Mouse (Mus musculus) G1E (cell line): ENCODE data around the gene Wnt3a. TPM values are rescaled to one million over a fixed set of nuclear protein-coding genes. Genes with fewer than 3 reads are reported as not detected.

Source experiments
- ATAC-seq: 2 replicates; pipeline ENCODE4 v1.8.0; 2016; ENCODE audit warnings: mild to moderate bottlenecking; ENCODE audit not compliant: insufficient number of reproducible peaks, poor library complexity, low FRiP score, severe bottlenecking; ENCODE audit errors: extremely low read depth
- DNase-seq: peaks from one replicate; pipeline ENCODE4 v3.0.0; 2012; ENCODE audit warnings: low spot score
- H3K27me3 ChIP-seq: 2 replicates; pipeline ENCODE4 v1.6.1; 2012; ENCODE audit warnings: mild to moderate bottlenecking, low read length, inconsistent platforms; ENCODE audit not compliant: insufficient read depth
- H3K36me3 ChIP-seq: replicated peaks from 2 replicates; pipeline ENCODE3; 2012; ENCODE audit warnings: mild to moderate bottlenecking, inconsistent platforms
- H3K4me1 ChIP-seq: 2 replicates; pipeline ENCODE4 v1.6.1; 2012; ENCODE audit warnings: low read depth, low read length, inconsistent platforms, mixed read lengths; ENCODE audit not compliant: insufficient read depth
- H3K4me3 ChIP-seq: 2 replicates; pipeline ENCODE4 v1.5.1; 2012; ENCODE audit warnings: low read depth, mild to moderate bottlenecking, inconsistent platforms, low read length, moderate library complexity, mixed read lengths
- H3K9me3 ChIP-seq: replicated peaks from 2 replicates; pipeline ENCODE4 v1.6.1; 2012; ENCODE audit warnings: inconsistent platforms
- CTCF ChIP-seq: IDR thresholded peaks from 2 replicates; pipeline ENCODE4 v1.5.1; 2012; ENCODE audit warnings: low read depth, low read length, inconsistent platforms, mixed read lengths
- GATA1 ChIP-seq: IDR thresholded peaks from 2 replicates; pipeline ENCODE4 v1.6.1; 2012; ENCODE audit warnings: borderline replicate concordance, low read length, inconsistent platforms, mixed read lengths
- GATA2 ChIP-seq: IDR thresholded peaks from 2 replicates; pipeline ENCODE4 v1.6.1; 2012; ENCODE audit warnings: low read depth, low read length, inconsistent platforms, borderline replicate concordance
- POLR2AphosphoS5 ChIP-seq: IDR thresholded peaks from 2 replicates; pipeline ENCODE4 v1.6.1; 2012; ENCODE audit warnings: low read depth, low read length, inconsistent platforms; ENCODE audit not compliant: insufficient replicate concordance
- TAL1 ChIP-seq: conservative IDR thresholded peaks from 2 replicates; pipeline ENCODE4 v1.6.1; 2012; ENCODE audit warnings: low read depth, low read length, inconsistent platforms, mixed read lengths
- polyA plus RNA-seq: library from polyadenylated mRNA; stranded (reverse); fragments of >175 nt; gene quantifications from 2 replicates; pipeline ENCODE4 v1.2.3, GENCODE M21; 2012
- total RNA-seq, 2 experiments: library from RNA; stranded (forward) in 1 of 2; stranded (reverse) in 1 of 2; fragments of 200-1000 nt in 1 of 2; fragments of >200 nt in 1 of 2; fragmentation: Nextera tagmentation in 1 of 2; gene quantifications; 2 replicates each; pipeline ENCODE4 v1.2.3; 2014 to 2017

Gene Wnt3a
- total and polyA plus RNA-seq, 3 experiments, result not detected

DNA sequence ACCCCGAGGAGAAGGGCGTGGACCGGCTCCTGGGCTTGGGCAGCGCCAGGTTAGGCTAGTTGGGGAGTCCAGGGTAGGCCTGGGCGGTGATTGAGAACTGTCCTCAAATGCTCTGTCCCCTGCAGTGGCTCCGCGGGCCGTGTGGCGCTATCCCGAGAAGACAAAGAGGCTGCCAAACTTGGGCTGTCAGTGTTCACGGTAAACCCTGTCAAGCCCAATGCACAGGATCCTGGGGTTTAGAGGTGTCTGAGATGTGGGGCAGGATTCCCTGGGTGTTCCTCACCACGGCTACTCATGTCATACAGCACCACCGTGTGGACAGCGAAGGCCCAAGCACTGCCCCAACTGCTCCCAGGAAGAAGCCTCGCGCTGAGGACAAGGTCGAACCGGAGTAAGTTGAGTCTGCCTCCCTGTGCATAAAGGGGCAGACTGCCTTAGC lies 81.5 kb downstream of the Wnt3a start:
- DNase-seq (peak; percentile 78), ATAC-seq (peak; percentile 50; the same call in 1 of the 2 replicates)
- no peaks in the 10 kb centered on the region for H3K9me3 ChIP-seq
- peaks cover 57% of the 10 kb centered on the region for H3K4me1 ChIP-seq
- peak overlapping the region; percentile 100 for H3K4me3 ChIP-seq
- TF ChIP-seq CTCF (peak; percentile 41), GATA1 (no peak), TAL1 (no peak)
- no peaks in the 10 kb centered on the region for H3K27me3 ChIP-seq
- H3K36me3 ChIP-seq, result peaks cover 79% of the 10 kb centered on the region

DNA sequence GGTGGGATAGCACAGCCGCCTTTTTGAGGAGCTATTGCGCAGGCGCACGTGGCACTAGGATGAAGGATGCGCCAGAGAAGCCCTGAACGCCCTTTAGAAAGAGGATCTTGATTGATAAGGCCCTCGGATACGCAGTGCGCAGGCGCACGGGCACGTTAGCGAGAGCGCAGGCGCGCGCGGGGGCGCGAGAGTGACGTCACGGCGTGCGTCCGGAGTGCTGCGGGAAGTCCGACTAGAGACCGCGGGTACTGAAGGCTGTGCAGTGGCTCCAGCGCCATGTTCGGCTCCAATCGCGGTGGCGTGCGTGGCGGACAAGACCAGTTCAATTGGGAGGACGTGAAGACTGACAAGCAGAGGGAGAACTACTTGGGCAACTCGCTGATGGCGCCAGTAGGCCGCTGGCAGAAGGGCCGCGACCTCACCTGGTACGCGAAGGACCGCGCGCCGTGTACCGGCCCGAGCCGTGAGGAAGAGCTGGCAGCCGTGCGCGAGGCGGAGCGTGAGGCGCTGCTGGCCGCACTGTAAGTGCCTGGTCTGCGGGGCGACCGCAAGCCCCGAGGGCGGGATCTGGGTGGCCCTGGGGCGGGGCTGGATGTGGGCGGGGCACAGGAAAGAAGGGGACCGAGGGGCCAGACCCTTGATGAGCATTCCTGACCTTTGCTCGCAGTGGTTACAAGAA lies 82.3 kb downstream of the Wnt3a start, which contains the start of gene 2310033P09Rik:
Gene 2310033P09Rik (plus strand): TSS at position 169 of the 679 bp plus-strand sequence.
- TF ChIP-seq POLR2AphosphoS5 (peak; percentile 84; the same call in 1 of the 2 replicates), GATA2 (no peak)
- Histone ChIP-seq H3K4me3 (peak within 1 kb of the TSS; percentile 100), H3K9me3 (no peaks in the 10 kb centered on the region), H3K4me1 (peaks cover 51% of the 10 kb centered on the region), H3K36me3 (peaks cover 75% of the 10 kb centered on the region), H3K27me3 (no peaks in the 10 kb centered on the region)
- DNase-seq, result peak; percentile 78
- ATAC-seq, result peak; percentile 12; the same call in 1 of the 2 replicates

DNA sequence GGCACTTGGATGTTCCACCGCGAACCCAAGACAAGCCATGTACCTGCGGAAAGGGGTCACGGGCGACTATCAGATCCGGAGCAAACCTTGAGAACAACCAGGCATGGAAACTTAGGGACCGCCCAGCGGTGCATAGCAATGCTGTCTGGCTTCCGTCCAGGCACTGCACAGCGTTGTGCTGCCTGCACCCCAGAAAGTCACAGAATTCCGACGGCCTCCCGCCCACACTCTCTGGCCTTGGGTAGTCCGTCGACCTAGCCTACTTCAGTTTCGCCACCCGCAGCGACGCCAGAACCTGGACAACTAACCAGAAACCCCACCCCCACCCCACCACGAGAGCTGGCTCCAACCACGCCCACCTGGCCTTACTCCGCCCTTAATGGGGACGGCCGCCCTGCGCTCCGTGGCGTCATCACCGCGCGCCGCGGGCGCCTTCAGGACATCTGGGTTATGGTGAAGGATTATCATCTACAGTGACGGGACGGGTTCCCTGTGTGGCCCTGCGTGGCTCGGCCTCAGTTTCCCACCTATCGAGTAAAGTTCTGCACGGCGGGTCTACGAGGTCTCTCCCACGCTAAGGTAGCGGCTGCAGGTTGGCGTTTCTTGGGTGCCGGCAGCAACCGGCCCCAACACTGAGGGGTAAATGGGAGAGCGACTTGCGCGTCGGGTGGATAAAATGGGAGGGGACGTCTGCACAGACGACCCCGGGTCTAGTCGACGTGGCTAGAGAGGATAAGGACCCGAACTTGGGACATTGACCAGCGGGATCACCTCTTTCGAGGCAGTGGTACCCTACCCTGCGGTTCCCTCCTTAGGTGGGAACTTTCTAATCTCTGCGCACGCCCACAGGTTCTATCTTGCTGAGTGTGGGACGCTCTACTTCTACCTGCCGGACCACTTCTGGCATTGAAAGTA lies 88.2 kb downstream of the Wnt3a start, which contains the start of gene Mrpl55:
Gene Mrpl55 (plus strand): TSS at position 406 of the 915 bp plus-strand sequence.
- Histone ChIP-seq H3K4me1 (peaks cover 18% of the 10 kb centered on the region), H3K27me3 (no peaks in the 10 kb centered on the region), H3K9me3 (no peaks in the 10 kb centered on the region), H3K36me3 (peaks cover 57% of the 10 kb centered on the region), H3K4me3 (peak within 1 kb of the TSS; percentile 80)
- peak; percentile 82 for DNase-seq
- TF ChIP-seq POLR2AphosphoS5 (no peak), TAL1 (no peak), CTCF (no peak), GATA1 (no peak), GATA2 (no peak)
- ATAC-seq, result peak; percentile 63

DNA sequence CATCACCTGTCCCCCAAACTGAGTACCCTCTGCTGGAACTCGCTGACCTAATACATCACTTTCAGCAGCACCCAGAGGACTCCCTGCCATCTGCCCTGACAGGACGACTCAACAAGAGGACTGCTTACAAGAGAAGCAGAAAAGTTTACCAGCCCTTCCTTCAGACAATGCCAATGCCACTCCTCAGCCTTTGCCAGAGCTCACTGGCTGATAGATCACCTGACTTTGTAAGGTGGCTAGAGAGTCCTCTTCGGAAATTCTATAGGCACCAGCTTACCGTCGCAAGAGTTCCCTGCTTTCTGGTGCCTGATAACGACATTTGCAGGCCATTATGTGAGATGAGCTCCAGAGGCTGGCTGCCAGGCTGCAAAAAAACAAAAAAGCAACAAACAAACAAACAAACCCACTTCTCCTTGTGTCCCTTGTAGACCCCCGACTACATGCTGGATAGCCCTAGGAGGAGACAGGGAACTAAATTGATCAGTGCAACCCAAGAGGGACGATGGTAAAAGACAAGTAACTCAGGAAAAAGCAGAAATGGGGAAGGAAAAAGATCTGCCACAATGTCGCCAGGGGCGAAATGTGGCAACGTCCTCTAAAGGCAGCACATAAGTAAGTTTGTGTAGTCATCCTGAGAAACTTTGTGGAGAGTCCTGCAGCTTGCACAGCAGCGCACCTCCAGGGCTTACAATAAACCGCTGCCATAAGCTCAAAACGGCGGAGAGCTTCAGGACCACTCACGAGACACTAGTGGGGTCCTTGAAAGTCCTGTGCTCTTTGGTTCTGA lies 89.1 kb downstream of the Wnt3a start:
- peaks cover 18% of the 10 kb centered on the region for H3K4me1 ChIP-seq
- 0 out of 2 replicates have a peak, but pooled peaks have one; percentile 45 for ATAC-seq
- DNase-seq, result peak; percentile 43

More for the DNA sequence above, 89.1 kb downstream of the Wnt3a start:
- TF ChIP-seq CTCF (no peak), GATA2 (no peak), TAL1 (no peak)
- H3K36me3 ChIP-seq, result peaks cover 49% of the 10 kb centered on the region
- H3K4me3 ChIP-seq, result peak overlapping the region; percentile 80
- no peaks in the 10 kb centered on the region for H3K9me3 ChIP-seq
- H3K27me3 ChIP-seq, result no peaks in the 10 kb centered on the region

Other genes starting within 250 kb of the Wnt3a start
- gene Obscn, start 154.3 kb downstream of the Wnt3a start, total RNA-seq (2014; fragmentation: Nextera tagmentation), result not detected in 2 replicates
- gene Obscn, start 154.3 kb downstream of the Wnt3a start, total RNA-seq (2017), result 0.17 and 0.27 TPM in 2 replicates
- 0.11 TPM in 2 replicates for gene Obscn, start 154.3 kb downstream of the Wnt3a start, polyA plus RNA-seq
- gene Iba57, start 127.0 kb downstream of the Wnt3a start, total RNA-seq (2014; fragmentation: Nextera tagmentation), result 3.0 and 4.9 TPM in 2 replicates
- gene Iba57, start 127.0 kb downstream of the Wnt3a start, total RNA-seq (2017), result 7.3 and 8.6 TPM in 2 replicates
- 10.5 and 10.8 TPM in 2 replicates for gene Iba57, start 127.0 kb downstream of the Wnt3a start, polyA plus RNA-seq
- gene Gjc2, start 107.5 kb downstream of the Wnt3a start, total RNA-seq (2014; fragmentation: Nextera tagmentation), result not detected in 2 replicates
- not detected in 2 replicates for gene Gjc2, start 107.5 kb downstream of the Wnt3a start, total RNA-seq (2017)
- not detected in 2 replicates for gene Gjc2, start 107.5 kb downstream of the Wnt3a start, polyA plus RNA-seq
- 16.8 and 19.1 TPM in 2 replicates for gene Guk1, start 98.5 kb downstream of the Wnt3a start, total RNA-seq (2014; fragmentation: Nextera tagmentation)
- 37.5 and 38.2 TPM in 2 replicates for gene Guk1, start 98.5 kb downstream of the Wnt3a start, total RNA-seq (2017)
- gene Guk1, start 98.5 kb downstream of the Wnt3a start, polyA plus RNA-seq, result 35.2 and 40.2 TPM in 2 replicates
- gene Mrpl55, start 88.3 kb downstream of the Wnt3a start, total RNA-seq (2014; fragmentation: Nextera tagmentation), result 15.1 and 23.4 TPM in 2 replicates
- 38.7 and 40.8 TPM in 2 replicates for gene Mrpl55, start 88.3 kb downstream of the Wnt3a start, total RNA-seq (2017)
- gene Mrpl55, start 88.3 kb downstream of the Wnt3a start, polyA plus RNA-seq, result 29.5 and 34.8 TPM in 2 replicates
- 7.1 and 10.7 TPM in 2 replicates for gene 2310033P09Rik, start 82.4 kb downstream of the Wnt3a start, total RNA-seq (2014; fragmentation: Nextera tagmentation)
- 6.1 and 9.0 TPM in 2 replicates for gene 2310033P09Rik, start 82.4 kb downstream of the Wnt3a start, total RNA-seq (2017)
- gene 2310033P09Rik, start 82.4 kb downstream of the Wnt3a start, polyA plus RNA-seq, result 32.0 and 37.3 TPM in 2 replicates
- gene Arf1, start 62.5 kb downstream of the Wnt3a start, total RNA-seq (2014; fragmentation: Nextera tagmentation), result 216 and 232 TPM in 2 replicates
- 308 and 319 TPM in 2 replicates for gene Arf1, start 62.5 kb downstream of the Wnt3a start, total RNA-seq (2017)
- gene Arf1, start 62.5 kb downstream of the Wnt3a start, polyA plus RNA-seq, result 159 and 175 TPM in 2 replicates
- not detected in 2 replicates for gene Wnt9a, start 16.2 kb upstream of the Wnt3a start, total RNA-seq (2014; fragmentation: Nextera tagmentation)
- gene Wnt9a, start 16.2 kb upstream of the Wnt3a start, total RNA-seq (2017), result 0.05 and 0.06 TPM in 2 replicates
- not detected in 2 replicates for gene Wnt9a, start 16.2 kb upstream of the Wnt3a start, polyA plus RNA-seq
- 0.68 TPM in 1 of 2 replicates, not detected in the other for gene Prss38, start 84.9 kb upstream of the Wnt3a start, total RNA-seq (2014; fragmentation: Nextera tagmentation)
- not detected in 2 replicates for gene Prss38, start 84.9 kb upstream of the Wnt3a start, total RNA-seq (2017)
- gene Prss38, start 84.9 kb upstream of the Wnt3a start, polyA plus RNA-seq, result not detected in 2 replicates
- 11.7 and 14.8 TPM in 2 replicates for gene Jmjd4, start 159.3 kb upstream of the Wnt3a start, total RNA-seq (2014; fragmentation: Nextera tagmentation)
- 10.7 and 12.9 TPM in 2 replicates for gene Jmjd4, start 159.3 kb upstream of the Wnt3a start, total RNA-seq (2017)
- 7.4 and 8.4 TPM in 2 replicates for gene Jmjd4, start 159.3 kb upstream of the Wnt3a start, polyA plus RNA-seq
- 27.9 and 29.4 TPM in 2 replicates for gene Snap47, start 160.4 kb upstream of the Wnt3a start, total RNA-seq (2014; fragmentation: Nextera tagmentation)
- 34.9 and 35.7 TPM in 2 replicates for gene Snap47, start 160.4 kb upstream of the Wnt3a start, total RNA-seq (2017)
- 10.2 and 13.3 TPM in 2 replicates for gene Snap47, start 160.4 kb upstream of the Wnt3a start, polyA plus RNA-seq
- 4.5 and 4.7 TPM in 2 replicates for gene Zfp867, start 181.7 kb upstream of the Wnt3a start, total RNA-seq (2014; fragmentation: Nextera tagmentation)
- 3.0 and 4.2 TPM in 2 replicates for gene Zfp867, start 181.7 kb upstream of the Wnt3a start, total RNA-seq (2017)
- 0.03 and 0.07 TPM in 2 replicates for gene Zfp867, start 181.7 kb upstream of the Wnt3a start, polyA plus RNA-seq
- gene Zkscan17, start 236.0 kb upstream of the Wnt3a start, total RNA-seq (2014; fragmentation: Nextera tagmentation), result 48.6 and 48.9 TPM in 2 replicates
- 14.1 and 15.3 TPM in 2 replicates for gene Zkscan17, start 236.0 kb upstream of the Wnt3a start, total RNA-seq (2017)
- gene Zkscan17, start 236.0 kb upstream of the Wnt3a start, polyA plus RNA-seq, result 87.9 and 89.8 TPM in 2 replicates